Mouse (Mus musculus) olfactory bulb, adult 2 months (tissue): ENCODE measurements around the gene Sccpdh. TPM values are rescaled to one million over a fixed set of nuclear protein-coding genes. Genes with fewer than 3 reads are reported as not detected.

Source experiments
- H3K27ac ChIP-seq: fragments of 200-500 bp; 2 replicates; pipeline ENCODE4 v1.5.1; 2012; ENCODE audit warnings: low read depth, low read length; ENCODE audit not compliant: insufficient read depth
- H3K4me1 ChIP-seq: fragments of 200-500 bp; 2 replicates; pipeline ENCODE4 v1.6.1; 2012; ENCODE audit warnings: low read length; ENCODE audit not compliant: control insufficient read depth, insufficient read depth
- H3K4me3 ChIP-seq: fragments of 200-500 bp; 2 replicates; pipeline ENCODE4 v1.5.1; 2012; ENCODE audit warnings: mild to moderate bottlenecking, low read depth, low read length, moderate library complexity; ENCODE audit not compliant: insufficient read depth
- CTCF ChIP-seq: fragments of 200-500 bp; IDR thresholded peaks from 2 replicates; pipeline ENCODE4 v1.5.1; 2012; ENCODE audit warnings: low read depth, mild to moderate bottlenecking, low read length, moderate library complexity; ENCODE audit not compliant: insufficient read depth
- POLR2A ChIP-seq: fragments of 200-500 bp; IDR thresholded peaks from 2 replicates; pipeline ENCODE4 v1.6.1; 2012; ENCODE audit warnings: mild to moderate bottlenecking, low read depth, low read length, moderate library complexity; ENCODE audit not compliant: insufficient read depth
- WGBS: fragments of 180-500 bp; shearing (Covaris S2); methylation state at CpG from one replicate; pipeline ENCODE4 v1.1.7; 2018; 5-methylcytosine and 5-hydroxymethylcytosine counted together
- polyA plus RNA-seq: library from polyadenylated mRNA; stranded (reverse); fragments of >200 nt; gene quantifications from 2 replicates; pipeline ENCODE4 v1.2.4, GENCODE M21; 2012; ENCODE audit warnings: low replicate concordance; ENCODE audit not compliant: missing spikeins, insufficient read depth, insufficient read length

The Sccpdh gene
- polyA plus RNA-seq, 1 experiment, result not detected

DNA sequence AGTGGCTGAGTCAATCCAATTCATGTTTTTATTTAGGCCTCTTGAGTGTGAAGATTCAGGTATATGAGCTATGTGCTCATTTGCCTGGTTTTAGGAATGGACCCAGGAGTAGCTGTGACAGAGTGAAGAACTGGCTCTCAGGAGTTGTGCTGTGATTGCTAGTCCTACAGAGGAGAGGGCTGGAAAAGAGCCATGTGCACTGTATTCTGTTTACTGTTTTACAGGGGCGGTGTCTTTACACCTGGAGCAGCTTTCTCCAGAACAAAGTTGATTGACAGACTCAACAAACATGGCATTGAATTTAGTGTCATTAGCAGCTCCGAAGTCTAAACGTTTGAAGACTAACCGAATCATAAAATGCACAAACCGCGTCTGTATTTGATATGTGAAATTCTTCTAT is 18.3 kb downstream of the Sccpdh start:
- H3K27ac ChIP-seq, result no peak overlapping the region
- no peak overlapping the region for H3K4me3 ChIP-seq
- no peak for TF ChIP-seq CTCF
- TF ChIP-seq POLR2A, result no peak
- 93% methylated on average over 6 of the region's 6 CpGs for WGBS
- H3K4me1 ChIP-seq, result no peaks in the 10 kb centered on the region

DNA sequence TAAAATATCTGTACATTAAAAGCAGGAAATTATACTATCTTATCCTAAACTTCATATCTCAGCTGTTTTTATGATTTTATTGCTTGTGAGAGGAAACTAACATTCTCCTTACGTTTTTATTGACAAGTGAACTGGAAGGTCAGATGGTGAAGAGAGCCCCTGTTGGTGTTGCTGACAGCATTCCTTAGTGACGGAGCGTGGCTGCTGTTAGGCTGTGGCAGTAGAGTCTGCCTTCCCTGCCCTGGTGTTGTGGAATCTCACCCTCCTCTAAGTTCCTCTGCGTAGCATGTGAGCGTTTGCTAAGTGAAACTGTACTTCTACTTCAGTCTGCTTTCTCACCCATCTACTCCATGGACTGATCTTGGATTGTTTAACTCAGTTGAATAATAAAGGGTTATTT is 18.8 kb downstream of the Sccpdh start:
- no peaks in the 10 kb centered on the region for H3K4me1 ChIP-seq
- H3K4me3 ChIP-seq, result no peak overlapping the region
- TF ChIP-seq CTCF, result no peak
- TF ChIP-seq POLR2A, result no peak
- 93% methylated on average over 5 of the region's 5 CpGs for WGBS
- no peak overlapping the region for H3K27ac ChIP-seq

DNA sequence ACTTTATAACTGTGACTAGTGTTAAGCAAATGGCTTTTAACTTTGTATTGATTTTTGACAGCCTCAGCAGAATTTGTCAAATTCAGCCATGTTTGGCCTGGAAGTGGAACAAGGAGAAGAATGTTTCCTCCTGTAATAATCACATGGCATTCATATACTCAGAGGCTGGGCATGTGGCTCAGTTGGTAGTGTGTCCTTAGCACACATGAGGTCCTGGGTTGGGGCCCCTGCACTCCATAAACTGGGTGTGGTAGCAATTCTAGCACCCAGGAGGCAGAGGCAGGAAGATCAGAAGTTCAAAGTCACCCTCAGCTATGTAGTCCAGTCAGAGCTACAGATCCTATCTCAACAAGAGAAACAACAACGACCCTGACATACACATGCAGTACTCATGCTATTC is 19.3 kb downstream of the Sccpdh start:
- Histone ChIP-seq H3K4me3 (no peak overlapping the region), H3K4me1 (no peaks in the 10 kb centered on the region), H3K27ac (no peak overlapping the region)
- TF ChIP-seq POLR2A (no peak), CTCF (no peak)
- 93% methylated on average over 1 of the region's 1 CpGs for WGBS

DNA sequence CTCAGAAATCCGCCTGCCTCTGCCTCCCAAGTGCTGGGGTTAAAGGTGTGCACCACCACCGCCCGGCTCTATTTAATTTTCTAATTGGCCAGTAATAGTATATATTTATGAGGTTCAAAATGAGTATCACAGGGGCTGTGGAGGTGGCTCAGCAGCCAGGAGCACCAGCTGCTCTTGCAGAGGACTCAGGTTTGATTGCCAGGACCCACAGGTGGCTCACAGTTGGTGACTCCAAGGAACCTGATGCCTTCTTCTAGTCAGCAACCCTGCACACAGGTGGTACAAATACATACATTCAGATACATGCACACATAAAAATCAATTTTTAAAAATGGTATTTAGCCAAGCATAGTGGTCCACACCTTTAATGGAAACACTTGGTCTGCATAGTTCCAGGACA is 20.0 kb downstream of the Sccpdh start:
- WGBS, result 99% methylated on average over 3 of the region's 3 CpGs
- Histone ChIP-seq H3K4me1 (no peaks in the 10 kb centered on the region), H3K4me3 (no peak overlapping the region), H3K27ac (no peak overlapping the region)
- no peak for TF ChIP-seq POLR2A
- TF ChIP-seq CTCF, result no peak

DNA sequence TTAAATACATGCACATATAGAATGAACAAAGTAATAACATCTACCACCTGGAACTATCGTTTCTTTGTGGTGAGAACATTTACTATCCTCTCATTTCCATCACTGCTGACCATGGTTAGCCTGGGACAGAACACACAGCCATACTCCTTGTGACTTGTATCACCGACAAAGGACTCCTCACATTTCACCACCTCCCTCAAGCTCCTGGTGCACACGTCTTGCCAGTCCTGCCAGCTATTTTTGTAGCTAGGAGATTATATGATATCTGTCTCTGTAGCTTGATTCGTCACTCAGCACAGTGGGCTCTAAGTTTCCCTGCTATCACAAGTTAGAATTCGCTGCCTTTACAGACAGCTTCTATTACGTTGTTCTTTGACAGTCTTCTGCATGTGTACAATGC is 20.4 kb downstream of the Sccpdh start:
- no peak overlapping the region for H3K4me3 ChIP-seq
- WGBS, result 80% methylated on average over 6 of the region's 6 CpGs
- TF ChIP-seq POLR2A, result no peak
- TF ChIP-seq CTCF, result no peak
- no peaks in the 10 kb centered on the region for H3K4me1 ChIP-seq
- no peak overlapping the region for H3K27ac ChIP-seq

DNA sequence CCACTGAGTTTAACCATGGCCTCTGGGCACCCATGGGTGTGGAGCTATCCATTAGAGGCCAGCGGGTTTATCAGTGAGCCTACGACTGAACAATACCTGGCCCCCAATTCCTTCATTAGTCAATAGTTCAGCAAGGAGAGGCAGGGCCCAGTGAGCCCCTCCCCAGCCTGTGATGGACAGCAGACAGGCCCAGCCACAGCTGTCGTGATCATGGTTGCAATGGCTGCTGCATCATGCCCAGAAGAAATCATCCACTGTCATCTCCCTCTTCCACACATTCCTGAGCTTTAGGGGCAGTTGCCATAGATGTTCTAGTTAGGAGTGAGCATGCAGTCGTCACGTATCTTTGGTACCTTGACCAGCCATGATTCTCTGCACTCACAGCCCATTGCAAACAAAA is 20.9 kb downstream of the Sccpdh start:
- Histone ChIP-seq H3K4me3 (no peak overlapping the region), H3K27ac (no peak overlapping the region), H3K4me1 (no peaks in the 10 kb centered on the region)
- TF ChIP-seq POLR2A (no peak), CTCF (no peak)
- whole genome bisulfite sequencing, result 74% methylated on average over 5 of the region's 5 CpGs

DNA sequence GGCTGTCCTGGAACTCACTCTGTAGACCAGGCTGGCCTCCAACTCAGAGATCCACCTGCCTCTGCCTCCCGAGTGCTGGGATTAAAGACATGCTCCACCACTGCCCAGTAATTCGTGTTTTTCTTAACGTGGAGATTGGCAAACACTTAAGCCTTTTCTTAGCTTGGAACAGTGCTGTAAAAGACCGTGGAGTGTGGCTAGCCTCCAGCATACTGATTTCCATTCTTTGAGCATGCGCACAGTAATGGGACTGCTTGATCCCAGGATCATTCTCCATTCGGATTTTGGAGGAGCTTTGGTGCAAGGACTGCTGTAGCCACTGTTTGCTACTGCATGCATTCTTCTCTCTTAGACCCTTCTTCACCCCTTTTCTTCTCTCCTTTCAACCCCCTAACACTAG is 21.5 kb downstream of the Sccpdh start:
- 30% methylated on average over 6 of the region's 6 CpGs for WGBS
- no peak overlapping the region for H3K27ac ChIP-seq
- no peaks in the 10 kb centered on the region for H3K4me1 ChIP-seq
- H3K4me3 ChIP-seq, result no peak overlapping the region
- no peak for TF ChIP-seq CTCF
- no peak for TF ChIP-seq POLR2A

DNA sequence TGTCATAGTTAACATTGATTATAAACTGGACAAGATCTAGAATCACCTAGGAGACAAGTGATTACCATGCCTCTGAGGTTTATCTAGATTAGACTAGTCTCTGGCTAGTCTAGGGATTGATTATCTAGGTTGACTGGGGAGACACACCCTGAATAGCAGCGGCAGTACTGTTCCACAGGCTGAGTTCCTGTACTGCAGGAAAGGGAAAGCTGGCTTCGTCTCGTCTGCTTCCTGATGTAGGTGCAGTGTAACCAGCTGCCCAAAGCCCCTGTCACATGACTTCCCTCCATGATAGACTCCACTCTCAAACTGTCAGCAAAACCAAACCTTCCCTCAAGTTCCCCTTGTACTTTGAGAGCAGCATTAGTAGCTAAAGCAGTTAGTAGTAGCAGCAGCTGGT is 36.1 kb downstream of the Sccpdh start:
- H3K27ac ChIP-seq, result no peak overlapping the region
- TF ChIP-seq CTCF (no peak), POLR2A (no peak)
- 93% methylated on average over 3 of the region's 3 CpGs for WGBS
- no peak overlapping the region for H3K4me3 ChIP-seq
- H3K4me1 ChIP-seq, result peaks cover 2% of the 10 kb centered on the region; the same call in 1 of the 2 replicates

DNA sequence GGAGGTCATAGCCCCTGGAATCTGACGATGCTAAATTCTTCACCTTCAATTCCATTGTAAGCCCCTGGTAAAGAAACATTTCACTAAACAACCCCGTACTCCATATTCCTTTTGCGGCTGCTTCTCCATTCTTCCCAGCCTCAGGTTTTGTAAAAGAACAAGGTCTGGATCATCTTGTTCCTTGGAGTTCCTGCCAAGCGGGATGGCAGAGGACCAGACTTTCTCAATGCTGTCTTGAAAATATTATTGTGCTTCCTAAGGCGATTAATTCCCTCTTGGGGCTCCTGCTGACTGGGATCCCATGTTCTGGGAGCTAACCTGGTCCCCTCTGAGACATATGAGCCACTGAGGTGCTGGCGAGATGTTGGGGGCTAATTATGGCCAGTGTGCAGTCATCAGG is 37.1 kb downstream of the Sccpdh start:
- TF ChIP-seq POLR2A (no peak), CTCF (no peak)
- Histone ChIP-seq H3K4me1 (peaks cover 6% of the 10 kb centered on the region), H3K27ac (no peak overlapping the region), H3K4me3 (no peak overlapping the region)
- WGBS, result 60% methylated on average over 6 of the region's 6 CpGs

DNA sequence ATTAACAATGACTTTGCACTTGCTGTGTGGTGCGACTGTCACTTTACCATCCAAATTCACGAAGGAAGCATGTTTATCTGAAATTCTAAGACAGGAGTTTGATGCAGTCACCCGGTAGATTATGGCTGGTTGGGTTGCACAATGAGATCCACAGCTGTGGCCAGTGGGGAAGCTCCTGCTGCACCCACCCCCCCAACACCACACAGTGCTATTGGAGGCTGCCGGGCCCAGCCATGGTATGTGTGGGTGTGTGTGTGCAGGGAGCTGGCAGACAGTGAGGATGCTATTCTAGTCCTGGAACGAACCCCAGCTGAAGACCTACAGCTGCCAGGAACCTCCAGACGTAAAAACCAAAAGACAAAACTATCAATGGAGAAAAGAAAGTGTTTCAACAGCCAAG is 41.4 kb downstream of the Sccpdh start:
- Histone ChIP-seq H3K27ac (no peak overlapping the region), H3K4me1 (peaks cover 6% of the 10 kb centered on the region), H3K4me3 (no peak overlapping the region)
- WGBS, result 31% methylated on average over 6 of the region's 6 CpGs
- no peak for TF ChIP-seq CTCF
- no peak for TF ChIP-seq POLR2A
